Mouse (Mus musculus) thymus, adult 18-20 months (tissue): ENCODE results near the gene Sptlc2.

Experiments used
- DNase-seq, 2 experiments: peaks; one replicate each; pipeline ENCODE4 v3.0.0; 2022; ENCODE audit warnings: mixed read lengths in 2 of 2

Sptlc2 gene

DNA sequence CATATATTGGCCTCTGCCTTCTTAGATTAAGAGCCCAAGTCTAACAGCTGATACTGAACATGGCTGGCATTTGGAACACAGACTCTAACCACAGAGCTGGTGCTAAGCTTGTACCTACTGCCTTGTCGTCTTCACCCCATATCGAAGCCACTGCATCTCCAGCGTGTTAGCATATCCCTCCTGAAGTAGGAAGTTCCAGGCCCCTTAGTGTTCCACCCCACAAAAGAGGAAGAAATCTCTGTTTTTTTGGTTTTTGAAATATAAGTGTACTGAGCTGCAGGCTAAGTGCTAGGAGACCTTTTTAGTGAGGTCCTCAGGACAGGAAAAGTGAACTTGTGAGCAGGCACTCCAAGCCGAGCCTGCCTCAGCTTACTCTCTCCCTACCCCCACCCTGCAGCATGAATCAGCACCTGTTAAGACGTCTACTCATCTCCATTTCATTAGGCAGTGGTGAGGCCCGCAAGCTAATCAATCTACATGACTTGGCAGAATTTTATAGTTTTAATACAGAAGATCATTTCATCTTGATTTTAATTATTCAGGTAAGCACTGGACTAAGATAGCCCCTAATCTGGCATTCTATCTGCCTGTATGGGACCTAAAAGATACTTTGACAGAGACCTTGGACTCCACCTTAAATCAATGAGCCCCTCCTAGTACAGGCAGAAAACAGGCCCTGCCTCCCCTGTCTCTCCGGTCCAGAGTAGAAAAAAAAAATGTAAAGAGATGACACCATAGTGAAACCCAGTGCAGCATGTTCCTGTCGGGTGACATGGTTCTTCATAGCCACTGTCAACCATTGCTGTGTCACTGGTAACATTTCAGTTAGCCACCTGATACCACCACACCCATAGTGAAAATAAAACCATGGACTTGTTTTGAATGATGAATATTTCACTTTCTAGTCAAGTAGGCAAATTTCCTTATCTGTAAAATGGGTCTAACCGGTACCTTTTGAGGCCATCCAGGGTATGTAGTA, 113.0 kb downstream of the Sptlc2 start:
- no peak for DNase-seq

- no peak for DNase-seq
Observed at GRCm38 (mm10) chr12:87267682-87268081, 120.5 kb downstream of the Sptlc2 start.

GRCm38 (mm10) chr12:87266827-87267603, 121.1 kb downstream of the Sptlc2 start:
- no peak for DNase-seq

DNA sequence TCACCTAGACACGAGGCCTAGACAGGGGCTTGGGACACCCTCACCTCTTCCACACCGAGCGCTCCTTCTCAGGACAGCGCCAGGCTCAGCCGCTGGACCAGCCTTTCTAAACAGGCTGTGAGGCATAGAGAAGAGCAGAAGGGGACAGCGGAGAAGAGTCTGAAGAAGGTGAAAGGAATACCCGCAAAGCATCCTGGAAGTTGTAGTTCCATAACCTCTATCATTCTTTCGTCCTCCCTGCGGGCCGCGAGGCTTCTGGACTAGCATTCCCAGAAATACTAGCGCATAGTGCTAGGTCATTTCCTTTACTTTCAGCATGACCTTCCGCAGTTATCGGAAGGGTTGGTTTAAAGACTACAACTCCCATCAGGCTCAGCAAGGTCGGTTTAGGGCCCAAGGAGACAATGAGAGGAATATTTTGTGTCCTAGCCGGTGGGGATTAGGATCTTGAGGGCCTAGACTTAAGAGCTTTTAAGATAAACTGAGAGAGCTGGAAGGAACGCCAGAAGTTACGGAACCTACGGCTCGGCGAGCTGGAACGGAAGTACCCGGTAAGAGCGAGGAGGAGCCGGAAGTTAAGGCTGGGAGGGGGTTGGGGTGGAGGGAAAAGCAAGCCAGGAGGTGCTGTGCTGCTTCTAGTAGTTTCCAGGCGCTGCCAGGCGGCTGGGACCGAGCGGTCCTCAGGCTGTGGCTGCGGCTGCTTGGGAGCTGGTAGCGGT, 121.9 kb downstream of the Sptlc2 start, which contains the start of the genes Vipas39 and Ahsa1:
Vipas39 (minus strand) TSS at position 149 of the 719 bp plus-strand sequence.
Ahsa1 (plus strand) TSS at position 372 of the 719 bp plus-strand sequence.
- peak; percentile 79 to 90 for DNase-seq

DNA sequence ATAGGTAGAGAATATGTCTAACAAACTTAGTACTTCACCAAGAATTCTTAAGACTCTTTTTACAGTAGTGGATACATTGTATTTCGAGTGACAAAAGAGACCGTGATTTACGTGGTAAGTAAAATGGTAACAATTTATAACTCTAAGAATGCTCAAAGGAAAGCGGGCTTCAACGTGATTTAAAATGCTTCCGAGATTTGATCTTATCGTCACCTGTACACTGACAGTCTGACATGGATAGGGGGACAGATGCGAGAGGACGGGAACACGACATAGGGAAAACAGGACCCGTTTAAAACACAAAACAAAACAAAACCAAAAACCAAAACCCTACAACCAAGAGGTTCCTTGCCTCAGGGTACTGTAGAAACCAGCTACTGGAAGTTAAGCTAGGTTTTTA, 122.7 kb downstream of the Sptlc2 start:
- DNase-seq, result no peak

- DNase-seq, result no peak
Observed at GRCm38 (mm10) chr12:87260562-87260961, 127.6 kb downstream of the Sptlc2 start.

DNA sequence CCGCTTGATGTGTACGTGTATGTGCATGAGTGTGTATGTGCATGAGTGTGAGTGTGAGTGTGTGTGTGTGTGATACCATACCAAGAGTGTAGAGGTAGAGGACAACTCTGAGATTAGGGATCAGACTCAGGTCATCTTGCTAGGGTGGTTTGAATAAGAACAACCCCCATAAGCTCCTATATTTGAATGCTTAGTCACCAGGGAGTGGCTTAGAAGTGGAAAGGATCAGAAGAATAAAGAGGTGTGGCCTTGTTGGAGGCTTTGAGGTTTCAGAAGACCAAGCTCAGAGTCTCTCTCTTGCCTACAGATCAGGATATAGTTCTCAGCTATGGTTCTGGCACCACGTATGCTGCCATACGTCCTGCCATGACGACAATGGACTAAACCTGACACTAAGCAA, 131.5 kb downstream of the Sptlc2 start:
- no peak for DNase-seq
